Mouse (Mus musculus) CH12.LX (cell line): ENCODE results near the gene Sycp3.

Source experiments
- BHLHE40 ChIP-seq: IDR thresholded peaks from 2 replicates; pipeline ENCODE4 v1.6.1; 2011; ENCODE audit warnings: mild to moderate bottlenecking, low read depth, low read length, improper control_type of control experiment
- CTCF ChIP-seq, 2 experiments: IDR thresholded peaks in 1 of 2; conservative IDR thresholded peaks in 1 of 2; 2 replicates each; pipeline ENCODE4 v1.5.1; 2011 to 2012; ENCODE audit warnings: low read depth in 2 of 2, low read length in 2 of 2, improper control_type of control experiment in 1 of 2, inconsistent platforms in 1 of 2, mild to moderate bottlenecking in 1 of 2, moderate library complexity in 1 of 2
- EP300 ChIP-seq: IDR thresholded peaks from 2 replicates; pipeline ENCODE4 v1.6.1; 2011; ENCODE audit warnings: low read length, improper control_type of control experiment
- ETS1 ChIP-seq: conservative IDR thresholded peaks from 2 replicates; pipeline ENCODE4 v1.6.1; 2012; ENCODE audit warnings: low read depth, mild to moderate bottlenecking, inconsistent platforms, low read length, improper control_type of control experiment, moderate library complexity
- HCFC1 ChIP-seq: IDR thresholded peaks from 2 replicates; pipeline ENCODE4 v1.6.1; 2012; ENCODE audit warnings: low read depth, mild to moderate bottlenecking, inconsistent platforms, low read length, improper control_type of control experiment
- IRF4 ChIP-seq: IDR thresholded peaks from 2 replicates; pipeline ENCODE4 v1.6.1; 2014; ENCODE audit warnings: low read depth, mild to moderate bottlenecking, inconsistent platforms, low read length, improper control_type of control experiment
- MAZ ChIP-seq: IDR thresholded peaks from 2 replicates; pipeline ENCODE4 v1.6.1; 2012; ENCODE audit warnings: low read depth, mild to moderate bottlenecking, inconsistent platforms, low read length, improper control_type of control experiment, moderate library complexity
- POLR2A ChIP-seq: IDR thresholded peaks from 2 replicates; pipeline ENCODE4 v1.6.1; 2011; ENCODE audit warnings: low read depth, mild to moderate bottlenecking, improper control_type of control experiment, low read length
- TBP ChIP-seq: conservative IDR thresholded peaks from 2 replicates; pipeline ENCODE4 v1.6.1; 2011; ENCODE audit warnings: low read depth, low read length, improper control_type of control experiment
- TCF12 ChIP-seq: IDR thresholded peaks from 2 replicates; pipeline ENCODE4 v1.6.1; 2014; ENCODE audit warnings: low read depth, mild to moderate bottlenecking, inconsistent platforms, low read length, improper control_type of control experiment
- UBTF ChIP-seq: IDR thresholded peaks from 2 replicates; pipeline ENCODE4 v1.6.1; 2012; ENCODE audit warnings: low read depth, mild to moderate bottlenecking, inconsistent platforms, low read length, improper control_type of control experiment, moderate library complexity
- ZKSCAN1 ChIP-seq: IDR thresholded peaks from 2 replicates; pipeline ENCODE4 v1.6.1; 2012; ENCODE audit warnings: low read depth, inconsistent platforms, low read length, improper control_type of control experiment, borderline replicate concordance
- ZMIZ1 ChIP-seq: IDR thresholded peaks from 2 replicates; pipeline ENCODE4 v1.6.1; 2012; ENCODE audit warnings: low read depth, mild to moderate bottlenecking, inconsistent platforms, low read length, improper control_type of control experiment

GRCm38 (mm10) chr10:88492658-88493057 is 33.3 kb downstream of the Sycp3 start:
- TF ChIP-seq IRF4: no peak
- no peak for TF ChIP-seq TBP
- TF ChIP-seq ZMIZ1: no peak
- no peak for TF ChIP-seq POLR2A
- TF ChIP-seq CTCF (conservative IDR thresholded peaks at IDR 0.05 in 1 of 2, IDR thresholded peaks at IDR 0.05 in 1 of 2; ENCODE audit: low read depth in 2 of 2, low read length in 2 of 2): no peak
- TF ChIP-seq UBTF: no peak
- TF ChIP-seq TCF12: no peak
- 0 out of 2 replicates have a peak, but pooled peaks have one; percentile 11 for TF ChIP-seq ETS1
- no peak for TF ChIP-seq EP300
- TF ChIP-seq HCFC1: no peak
- TF ChIP-seq BHLHE40: peak; percentile 94
- no peak for TF ChIP-seq MAZ
- TF ChIP-seq ZKSCAN1: no peak
